Mouse (Mus musculus) retina, postnatal 7 days (tissue): Measurements from ENCODE around the gene Mapk6.
"Not testable (repeated sequence)": the region's sequence is repeated elsewhere in the genome, so short reads cannot be mapped to it uniquely, and the experiment has no call there.

Experiments used
- DNase-seq: peaks from one replicate; pipeline ENCODE4 v3.0.0-alpha.2; 2012; ENCODE audit warnings: low read depth, low spot score

The Mapk6 gene

GRCm38 (mm10) chr9:75409852-75410378 lies at the start of gene Mapk6:
Gene Mapk6 (minus strand): TSS chr9:75410005.
- peak; percentile 92 for DNase-seq

GRCm38 (mm10) chr9:75455684-75456083 lies 45.9 kb upstream of the Mapk6 start:
- DNase-seq: no peak

- DNase-seq: no peak
These were observed 44.2 kb upstream of the Mapk6 start for GRCm38 (mm10) chr9:75453994-75454393.

GRCm38 (mm10) chr9:75448021-75448420 lies 38.2 kb upstream of the Mapk6 start:
- DNase-seq: no peak

- DNase-seq: not testable (repeated sequence)
These were observed 36.8 kb upstream of the Mapk6 start for GRCm38 (mm10) chr9:75446574-75446973.

- no peak for DNase-seq
These were observed 35.2 kb upstream of the Mapk6 start for GRCm38 (mm10) chr9:75444981-75445380.

GRCm38 (mm10) chr9:75441691-75442131 lies 31.9 kb upstream of the Mapk6 start:
- DNase-seq: no peak

GRCm38 (mm10) chr9:75440796-75441666 lies 31.2 kb upstream of the Mapk6 start, which contains the start of gene Leo1:
Gene Leo1 (plus strand): TSS chr9:75441524.
- peak; percentile 81 for DNase-seq

- DNase-seq: peak; percentile 43
These were observed 28.0 kb upstream of the Mapk6 start for GRCm38 (mm10) chr9:75437653-75438385.

- DNase-seq: peak; percentile 77
These were observed 26.1 kb upstream of the Mapk6 start for GRCm38 (mm10) chr9:75435918-75436317.

- no peak for DNase-seq
These were observed 25.5 kb upstream of the Mapk6 start for GRCm38 (mm10) chr9:75435291-75435690.

GRCm38 (mm10) chr9:75434872-75435271 lies 25.1 kb upstream of the Mapk6 start:
- no peak for DNase-seq

- DNase-seq: peak; percentile 39
These were observed 24.5 kb upstream of the Mapk6 start for GRCm38 (mm10) chr9:75434172-75434793.

- no peak for DNase-seq
These were observed 22.9 kb upstream of the Mapk6 start for GRCm38 (mm10) chr9:75432694-75433093.

- DNase-seq: no peak
These were observed 21.2 kb upstream of the Mapk6 start for GRCm38 (mm10) chr9:75430822-75431621.

GRCm38 (mm10) chr9:75429657-75430056 lies 19.9 kb upstream of the Mapk6 start:
- no peak for DNase-seq

GRCm38 (mm10) chr9:75429040-75429439 lies 19.2 kb upstream of the Mapk6 start:
- no peak for DNase-seq

GRCm38 (mm10) chr9:75428274-75428600 lies 18.4 kb upstream of the Mapk6 start:
- DNase-seq: no peak

- DNase-seq: no peak
These were observed 17.8 kb upstream of the Mapk6 start for GRCm38 (mm10) chr9:75427366-75428273.

- DNase-seq: no peak
These were observed 16.1 kb upstream of the Mapk6 start for GRCm38 (mm10) chr9:75425796-75426391.
